Mouse (Mus musculus) embryonic facial prominence, embryonic 11.5 days (tissue): Measurements from ENCODE around the gene Nkg7. TPM values are rescaled to one million over a fixed set of nuclear protein-coding genes. Genes with fewer than 3 reads are reported as not detected.
A peak's percentile ranks its signal among the peaks of the same experiment; 100 is the strongest.

Experiments
- ATAC-seq: fragments of 200-750 bp; cut with Nextera tagmentation; replicated peaks from 2 replicates; pipeline ENCODE4 v1.8.0; 2017; ENCODE audit warnings: low read depth; ENCODE audit not compliant: insufficient number of reproducible peaks, low FRiP score, low TSS enrichment
- DNase-seq: peaks from one replicate; pipeline ENCODE4 v3.0.0-alpha.2; 2015; ENCODE audit warnings: low spot score
- H3K27ac ChIP-seq: fragments of 300-500 bp; sonication (generic); replicated peaks from 2 replicates; pipeline ENCODE4 v1.5.1; 2014; ENCODE audit warnings: mild to moderate bottlenecking, low read depth, low read length, control low read depth
- H3K27me3 ChIP-seq: fragments of 300-500 bp; sonication (generic); 2 replicates; pipeline ENCODE4 v1.6.1; 2014; ENCODE audit warnings: mild to moderate bottlenecking, low read length, moderate library complexity, mixed read lengths; ENCODE audit not compliant: control insufficient read depth, insufficient read depth
- H3K36me3 ChIP-seq: fragments of 300-500 bp; sonication (generic); replicated peaks from 2 replicates; pipeline ENCODE4 v1.6.1; 2014; ENCODE audit warnings: low read depth, mild to moderate bottlenecking, low read length, moderate library complexity, mixed read lengths; ENCODE audit not compliant: control insufficient read depth, insufficient read depth
- H3K4me1 ChIP-seq: fragments of 300-500 bp; sonication (generic); 2 replicates; pipeline ENCODE4 v1.6.1; 2014; ENCODE audit warnings: low read length, mixed read lengths; ENCODE audit not compliant: control insufficient read depth, insufficient read depth
- H3K4me2 ChIP-seq: fragments of 300-500 bp; sonication (generic); 2 replicates; pipeline ENCODE4 v1.6.1; 2014; ENCODE audit warnings: low read depth, mild to moderate bottlenecking, control low read depth, low read length, moderate library complexity
- H3K4me3 ChIP-seq: fragments of 300-500 bp; sonication (generic); 2 replicates; pipeline ENCODE4 v1.5.1; 2014; ENCODE audit warnings: low read depth, low read length, control low read depth
- H3K9ac ChIP-seq: fragments of 300-500 bp; sonication (generic); replicated peaks from 2 replicates; pipeline ENCODE4 v1.6.1; 2014; ENCODE audit warnings: mild to moderate bottlenecking, control low read depth, low read length
- H3K9me3 ChIP-seq: fragments of 300-500 bp; sonication (generic); replicated peaks from 2 replicates; pipeline ENCODE4 v1.6.1; 2016; ENCODE audit warnings: mild to moderate bottlenecking, low read length, inconsistent platforms, mixed read lengths; ENCODE audit not compliant: control insufficient read depth
- WGBS: fragments of 180-500 bp; shearing (Covaris S2); extraction: QIAGEN DNeasy Blood & Tissue Kit; methylation state at CpG from one replicate; pipeline ENCODE4 v1.1.7; 2014; 5-methylcytosine and 5-hydroxymethylcytosine counted together
- polyA plus RNA-seq: library from polyadenylated mRNA; unstranded; fragments of >200 nt; fragmentation: Nextera tagmentation; extraction: Ambion mirVana; gene quantifications from 2 replicates; pipeline ENCODE4 v1.2.1, GENCODE M21; 2014

Gene Nkg7
- polyA plus RNA-seq, 1 experiment from 2014 or later, result 0.43 TPM

GRCm38 (mm10) chr7:43451726-43452125 lies 14.9 kb downstream of the Nkg7 start:
- H3K4me1 ChIP-seq, result no peaks in the 10 kb centered on the region
- H3K4me2 ChIP-seq, result no peak overlapping the region
- peaks cover 4% of the 10 kb centered on the region; the same call in 1 of the 2 replicates for H3K36me3 ChIP-seq

GRCm38 (mm10) chr7:43452609-43453008 lies 15.7 kb downstream of the Nkg7 start:
- peaks cover 4% of the 10 kb centered on the region; the same call in 1 of the 2 replicates for H3K36me3 ChIP-seq
- ATAC-seq, result no peak
- peak; percentile 8 for DNase-seq

More at GRCm38 (mm10) chr7:43451726-43452125, 14.9 kb downstream of the Nkg7 start:
- Histone ChIP-seq H3K9ac (no peak overlapping the region), H3K27ac (no peak overlapping the region), H3K4me3 (no peak overlapping the region), H3K27me3 (no peaks in the 10 kb centered on the region), H3K9me3 (no peaks in the 10 kb centered on the region)
- ATAC-seq (no peak), DNase-seq (no peak)
- 95% methylated on average over 11 of the region's 11 CpGs for WGBS

GRCm38 (mm10) chr7:43453599-43454355 lies 16.9 kb downstream of the Nkg7 start:
- H3K9me3 ChIP-seq, result no peaks in the 10 kb centered on the region
- DNase-seq (no peak), ATAC-seq (no peak)
- no peaks in the 10 kb centered on the region for H3K27me3 ChIP-seq
- H3K4me2 ChIP-seq, result no peak overlapping the region
- H3K4me3 ChIP-seq, result no peak overlapping the region
- H3K4me1 ChIP-seq, result no peaks in the 10 kb centered on the region
- peaks cover 4% of the 10 kb centered on the region; the same call in 1 of the 2 replicates for H3K36me3 ChIP-seq
- no peak overlapping the region for H3K9ac ChIP-seq
- 92% methylated on average over 14 of the region's 14 CpGs for WGBS
- no peak overlapping the region for H3K27ac ChIP-seq

More at GRCm38 (mm10) chr7:43452609-43453008, 15.7 kb downstream of the Nkg7 start:
- no peaks in the 10 kb centered on the region for H3K4me1 ChIP-seq
- no peak overlapping the region for H3K4me3 ChIP-seq
- H3K9me3 ChIP-seq, result no peaks in the 10 kb centered on the region
- WGBS, result 45% methylated on average over 4 of the region's 4 CpGs
- no peaks in the 10 kb centered on the region for H3K27me3 ChIP-seq
- H3K9ac ChIP-seq, result no peak overlapping the region
- no peak overlapping the region for H3K4me2 ChIP-seq
- no peak overlapping the region for H3K27ac ChIP-seq

GRCm38 (mm10) chr7:43454371-43454770 lies 17.5 kb downstream of the Nkg7 start:
- no peak for ATAC-seq
- H3K4me2 ChIP-seq, result no peak overlapping the region
- H3K4me1 ChIP-seq, result no peaks in the 10 kb centered on the region
- no peak overlapping the region for H3K27ac ChIP-seq
- no peak overlapping the region for H3K4me3 ChIP-seq
- H3K9ac ChIP-seq, result no peak overlapping the region
- H3K27me3 ChIP-seq, result no peaks in the 10 kb centered on the region
- 93% methylated on average over 6 of the region's 6 CpGs for WGBS
- no peaks in the 10 kb centered on the region for H3K9me3 ChIP-seq
- DNase-seq, result no peak
- peaks cover 4% of the 10 kb centered on the region; the same call in 1 of the 2 replicates for H3K36me3 ChIP-seq

GRCm38 (mm10) chr7:43462851-43463250 lies 26.0 kb downstream of the Nkg7 start, which contains the start of gene Vsig10l:
Gene Vsig10l, plus strand, starts transcription at chr7:43463151.
- Histone ChIP-seq H3K9me3 (no peaks in the 10 kb centered on the region), H3K9ac (no peak within 1 kb of the TSS), H3K36me3 (no peaks in the 10 kb centered on the region), H3K4me2 (no peak within 1 kb of the TSS), H3K4me3 (no peak within 1 kb of the TSS), H3K27ac (no peak within 1 kb of the TSS), H3K4me1 (no peaks in the 10 kb centered on the region), H3K27me3 (no peaks in the 10 kb centered on the region; the same call in 1 of the 2 replicates)
- ATAC-seq (no peak), DNase-seq (no peak)
- 73% methylated on average over 4 of the region's 4 CpGs for WGBS

- 84% methylated on average over 7 of the region's 7 CpGs for WGBS
- ATAC-seq (no peak), DNase-seq (no peak)
- H3K27ac ChIP-seq, result no peak overlapping the region
- no peaks in the 10 kb centered on the region for H3K4me1 ChIP-seq
- no peak overlapping the region for H3K4me3 ChIP-seq
- no peak overlapping the region for H3K4me2 ChIP-seq
- no peaks in the 10 kb centered on the region for H3K9me3 ChIP-seq
- no peaks in the 10 kb centered on the region for H3K36me3 ChIP-seq
- H3K9ac ChIP-seq, result no peak overlapping the region
- no peaks in the 10 kb centered on the region; the same call in 1 of the 2 replicates for H3K27me3 ChIP-seq
Observed at GRCm38 (mm10) chr7:43463976-43464375, 27.1 kb downstream of the Nkg7 start.

- H3K27me3 ChIP-seq, result no peaks in the 10 kb centered on the region; the same call in 1 of the 2 replicates
- DNase-seq (peak; percentile 63), ATAC-seq (no peak)
- H3K27ac ChIP-seq, result no peak overlapping the region
- no peaks in the 10 kb centered on the region for H3K9me3 ChIP-seq
- H3K4me1 ChIP-seq, result no peaks in the 10 kb centered on the region
- peak overlapping the region; percentile 50 for H3K9ac ChIP-seq
- H3K36me3 ChIP-seq, result no peaks in the 10 kb centered on the region
- WGBS, result 10% methylated on average over 34 of the region's 35 CpGs
- H3K4me2 ChIP-seq, result peak overlapping the region; percentile 78
- peak overlapping the region; percentile 38 for H3K4me3 ChIP-seq
Observed at GRCm38 (mm10) chr7:43464864-43465343, 28.0 kb downstream of the Nkg7 start.
